Mouse (Mus musculus): ENCODE results near the gene Panx2.

- TF ChIP-seq POLR2A (IDR thresholded peaks at IDR 0.05; ENCODE audit: borderline replicate concordance, extremely low read depth, insufficient read depth, insufficient read length, poor library complexity, severe bottlenecking) (no peak), CTCF (IDR thresholded peaks at IDR 0.05; ENCODE audit: borderline replicate concordance, extremely low read depth, insufficient read depth, insufficient read length) (no peak)
These were observed 15.3 kb downstream of the Panx2 start, which contains the start of gene Trabd for GRCm38 (mm10) chr15:89074613-89075477.

Data from brain, embryonic 14.5 days (tissue).